Mouse (Mus musculus) mouse embryonic stem cell (cell line): ENCODE data around the gene Slamf9.

ENCODE experiments used
- in situ Hi-C, 2 experiments: fragments of 300-500 bp; cut with MboI; formaldehyde crosslinking; loops; 1 replicate in 1 of 2; 3 replicates in 1 of 2; pipeline ENCODE4 v1.14.3; 2019 to 2020; ENCODE audit warnings: low sequenced_read_pairs in 2 of 2, low pct_unique_long_range_greater_than_20kb in 1 of 2, mixed read lengths in 1 of 2; ENCODE audit not compliant: unreplicated experiment in 1 of 2

Slamf9 gene

GRCm38 (mm10) chr1:172502145-172503110, 27.3 kb downstream of the Slamf9 start:
- in situ Hi-C loops, result no loop called here

DNA sequence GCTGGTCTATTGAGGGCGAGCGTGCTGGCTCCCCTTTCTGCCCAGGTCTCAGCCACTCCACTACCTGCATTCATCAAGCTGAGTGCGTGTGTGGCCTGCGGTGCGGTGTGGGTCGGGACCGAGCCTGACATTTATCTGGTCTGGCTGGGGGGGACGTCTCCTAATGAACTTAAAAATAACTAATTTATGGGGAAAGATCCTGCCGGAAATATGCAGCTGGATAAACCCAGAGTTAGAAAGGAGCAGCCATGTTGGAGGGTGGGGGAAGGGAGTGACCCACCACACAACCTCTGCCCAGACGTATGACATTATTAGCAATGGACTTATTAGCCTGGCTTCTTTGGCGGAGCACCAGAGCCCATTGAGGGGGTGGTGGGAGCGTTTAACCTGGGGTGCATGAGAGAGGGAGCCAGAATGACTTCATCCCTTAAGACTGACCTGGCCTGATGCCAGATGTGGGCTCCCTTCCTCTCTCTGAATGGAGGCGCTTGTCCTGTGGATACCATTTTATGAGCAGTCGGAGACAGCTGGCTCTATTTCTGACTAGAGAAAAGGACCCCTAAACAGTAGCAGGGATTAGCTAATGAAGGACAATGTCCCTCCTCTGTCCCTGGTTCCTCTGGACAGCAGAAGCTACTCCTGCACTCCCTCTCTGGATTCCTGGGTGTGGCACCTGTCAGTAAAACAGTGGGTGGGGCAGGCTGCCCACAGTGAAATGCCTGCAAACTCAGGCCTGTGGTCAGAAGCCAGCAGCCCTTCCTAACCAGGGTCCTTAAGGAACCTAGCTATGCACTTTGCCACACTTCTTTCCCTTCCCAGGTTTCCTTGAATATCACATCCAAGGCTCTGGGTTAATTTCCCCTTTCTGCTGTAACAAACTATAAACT, 28.2 kb downstream of the Slamf9 start:
- in situ Hi-C loops, result no loop called here

GRCm38 (mm10) chr1:172504756-172505155, 29.6 kb downstream of the Slamf9 start:
- in situ Hi-C loops, result no loop called here

DNA sequence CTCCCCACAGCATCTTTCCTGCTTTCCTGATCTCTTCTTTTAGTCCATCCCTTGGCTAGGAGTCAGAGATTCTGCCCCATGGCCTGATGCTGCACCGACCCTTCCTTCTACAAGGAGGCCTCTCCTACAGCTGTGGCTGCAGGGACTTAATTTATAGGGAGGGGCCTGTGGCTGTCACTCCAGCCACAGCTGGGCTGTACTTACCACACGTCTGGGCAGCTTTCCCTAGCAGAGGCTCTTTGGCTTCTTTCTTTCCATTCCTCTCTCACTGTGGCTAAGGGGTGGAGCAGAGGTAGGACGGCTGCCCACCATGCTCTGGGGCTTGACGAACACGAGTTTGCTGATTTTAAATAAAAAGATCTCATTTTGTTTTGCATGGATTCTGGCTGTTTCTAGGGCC, 31.8 kb downstream of the Slamf9 start:
- in situ Hi-C loops, result no loop called here

- in situ Hi-C loops, result no loop called here
Observed at GRCm38 (mm10) chr1:172507701-172508100, 32.5 kb downstream of the Slamf9 start.

DNA sequence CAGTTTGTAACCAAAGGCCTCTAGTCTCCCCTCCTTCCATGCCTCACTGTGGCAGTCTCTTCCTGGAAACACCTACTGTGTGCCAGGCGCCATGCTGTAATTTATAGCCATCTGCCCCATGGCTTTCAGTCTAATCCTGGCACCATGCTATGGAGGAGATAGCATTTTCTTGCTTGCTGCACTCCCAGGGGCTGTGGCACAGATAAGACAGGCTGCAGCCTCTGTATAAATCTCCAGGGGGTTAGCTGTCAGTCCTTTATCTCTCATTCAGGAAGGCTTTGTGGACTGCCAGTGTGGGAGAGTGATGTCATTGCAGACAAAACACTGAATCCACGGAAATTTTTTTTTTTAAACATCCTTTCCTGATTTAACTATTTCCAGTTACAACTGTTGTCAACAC, 33.0 kb downstream of the Slamf9 start:
- in situ Hi-C loops, result no loop called here

DNA sequence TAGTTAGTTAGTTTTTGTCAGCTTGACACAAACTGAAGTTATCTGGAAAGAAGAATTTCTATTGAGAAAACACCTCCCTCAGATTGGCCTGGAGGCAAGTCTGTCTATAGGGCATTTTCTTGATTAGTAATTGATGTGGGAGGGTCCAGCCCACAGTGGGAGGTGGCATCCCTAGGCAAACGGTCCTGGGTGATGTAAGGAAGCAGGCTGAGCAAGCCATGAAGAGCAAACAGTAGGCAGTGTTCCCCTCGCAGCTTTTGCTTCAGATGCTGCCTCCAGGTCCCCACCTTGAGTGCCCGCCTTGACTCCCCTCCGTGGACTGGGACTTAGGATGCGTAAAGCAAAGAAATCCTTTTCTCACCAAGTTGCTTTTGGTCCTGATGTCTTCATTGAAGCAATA, 34.1 kb downstream of the Slamf9 start:
- in situ Hi-C loops, result no loop called here

DNA sequence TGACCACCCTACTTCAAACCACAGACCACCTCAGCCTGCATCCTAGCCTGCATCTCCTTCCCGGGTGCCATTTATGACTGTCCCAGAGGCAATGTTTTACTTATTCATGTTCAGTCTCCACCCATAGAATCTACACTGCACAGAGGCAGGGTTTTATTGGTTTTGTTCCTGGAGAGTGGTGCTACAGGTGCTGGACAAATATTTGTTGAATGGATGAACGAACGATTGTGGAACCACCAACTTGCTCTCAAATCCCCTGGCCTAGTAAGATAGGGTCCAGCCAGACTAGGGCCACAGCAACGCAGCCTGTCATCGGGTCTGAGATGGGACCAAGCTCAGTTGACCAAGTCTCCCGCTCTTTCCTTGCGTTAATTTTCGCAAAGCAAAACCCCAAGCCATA, 34.8 kb downstream of the Slamf9 start:
- in situ Hi-C loops, result no loop called here

GRCm38 (mm10) chr1:172510421-172510972, 35.3 kb downstream of the Slamf9 start:
- in situ Hi-C loops, result no loop called here

DNA sequence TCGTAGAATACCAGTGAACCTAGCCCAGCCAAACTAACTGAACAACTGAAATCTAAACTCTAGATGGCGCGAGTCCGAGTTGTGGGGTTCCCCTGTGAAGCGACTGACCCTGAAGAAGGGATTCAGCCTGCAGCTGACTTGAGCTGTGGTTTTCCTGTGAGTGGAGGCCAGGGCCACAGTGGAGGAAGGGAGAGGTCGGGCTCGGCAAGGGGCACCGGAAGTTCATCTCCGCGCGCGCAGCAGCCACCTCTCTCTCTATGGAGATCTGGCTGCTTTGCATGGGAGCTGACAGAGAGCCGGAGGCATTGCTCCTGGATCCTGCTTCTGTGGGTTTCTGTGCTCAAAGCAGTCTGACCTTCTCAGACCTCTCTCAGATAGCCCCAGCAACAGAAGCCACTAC, 37.8 kb downstream of the Slamf9 start:
- in situ Hi-C loops, result no loop called here

- in situ Hi-C loops, result no loop called here
Observed at GRCm38 (mm10) chr1:172513525-172514212, 38.5 kb downstream of the Slamf9 start.

DNA sequence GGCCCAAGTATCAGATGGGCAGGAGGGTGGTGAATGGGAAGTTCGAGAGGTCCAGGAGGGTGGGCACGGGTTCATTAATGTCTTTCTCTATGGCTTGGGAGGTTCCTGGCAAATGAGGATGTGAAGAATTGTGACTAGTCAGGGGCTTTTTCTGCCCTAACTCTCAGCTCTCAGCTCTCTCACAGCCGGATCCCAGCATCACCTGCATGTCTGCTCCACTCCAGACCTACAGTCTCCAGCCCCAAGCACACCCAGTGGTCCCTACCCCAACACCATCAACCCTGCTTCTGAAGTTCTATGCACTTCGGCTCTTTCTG, 39.0 kb downstream of the Slamf9 start:
- in situ Hi-C loops, result no loop called here

- in situ Hi-C loops, result no loop called here
Observed at GRCm38 (mm10) chr1:172514551-172515268, 39.6 kb downstream of the Slamf9 start.

GRCm38 (mm10) chr1:172515396-172515795, 40.2 kb downstream of the Slamf9 start:
- in situ Hi-C loops, result no loop called here

DNA sequence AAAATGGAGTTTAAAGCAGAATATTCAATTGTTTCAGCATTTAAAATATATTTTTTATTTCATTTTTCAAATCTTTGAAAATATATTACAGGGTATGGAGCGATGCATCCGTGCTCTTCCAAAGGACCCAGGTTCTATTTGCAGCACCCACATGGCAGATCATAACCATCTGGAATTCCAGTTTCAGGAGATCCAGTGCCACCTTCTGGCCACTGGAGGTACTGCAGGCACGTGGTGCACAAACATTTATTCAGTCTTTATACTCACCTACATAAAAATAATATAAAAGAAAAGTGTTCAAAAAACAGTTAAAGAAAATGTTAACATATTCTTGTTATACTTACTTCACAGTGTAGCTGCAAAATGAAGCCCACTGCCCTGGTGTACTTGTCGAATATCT, 42.9 kb downstream of the Slamf9 start:
- in situ Hi-C loops, result no loop called here

DNA sequence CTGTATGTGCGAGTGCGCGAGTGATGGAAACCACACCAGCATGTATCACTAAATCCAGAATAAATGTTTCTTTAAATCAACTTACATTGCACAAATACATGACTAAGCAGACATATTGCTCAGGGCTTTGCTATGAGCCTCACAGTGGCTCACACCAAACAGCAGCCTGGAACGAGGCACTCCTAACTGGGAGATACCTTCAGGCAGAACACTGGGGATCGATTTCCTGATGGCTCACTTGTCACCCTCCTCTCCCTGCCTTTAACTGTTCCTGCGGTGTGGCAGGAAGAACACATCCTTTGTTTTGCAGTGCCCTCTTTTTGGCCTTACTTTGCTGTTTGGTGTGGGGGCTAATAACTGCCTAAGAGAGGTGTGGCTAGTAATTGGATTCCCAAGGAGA, 44.5 kb downstream of the Slamf9 start:
- in situ Hi-C loops, result loop anchor here in 1 of 2 experiments (10.0 kb wide), 1 partner anchor 115 kb away; the partner anchor contains the start of gene Dusp23

DNA sequence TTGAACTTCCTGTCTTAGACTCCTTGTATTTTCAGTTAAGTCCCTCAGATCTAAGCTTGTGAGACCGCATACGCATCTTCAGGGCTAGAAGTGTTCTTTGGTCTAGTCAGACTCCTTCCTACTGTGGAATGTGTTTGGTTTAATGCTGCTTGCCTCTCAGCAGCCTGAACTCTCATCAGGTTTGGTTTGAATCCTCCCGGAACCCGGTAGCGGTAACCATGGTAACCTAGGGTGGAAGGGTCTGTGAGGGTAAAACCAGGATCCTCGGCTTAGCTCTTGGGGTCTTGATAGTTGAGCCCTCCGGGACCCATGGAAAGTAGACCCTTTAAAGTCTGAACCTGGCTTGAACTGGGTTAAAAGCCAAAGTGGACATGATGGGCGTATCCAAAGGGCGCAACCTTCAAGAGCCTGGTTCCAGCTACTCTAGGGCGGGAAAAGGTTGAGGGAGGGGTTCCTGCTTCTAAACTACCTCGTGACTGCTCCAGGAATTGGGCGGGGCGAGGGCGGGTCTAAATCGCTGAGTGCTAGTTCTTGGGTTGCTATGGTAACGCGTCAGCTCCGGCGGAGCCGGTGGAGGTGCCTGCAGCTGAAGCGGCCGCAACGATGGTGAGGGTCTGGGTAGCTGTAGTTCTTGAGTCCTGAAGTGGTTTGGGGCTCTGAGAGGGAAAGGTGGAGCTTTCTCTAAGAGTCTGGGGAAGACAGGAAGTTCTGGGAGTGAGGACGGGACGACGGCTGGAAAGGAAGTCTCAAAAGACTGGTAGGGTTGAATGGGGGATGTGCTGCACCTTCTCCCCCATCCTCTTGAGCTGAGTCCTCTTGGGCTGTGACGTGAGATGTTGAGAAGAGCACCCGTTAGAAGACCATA, 45.6 kb downstream of the Slamf9 start, which contains the start of gene Cfap45:
Gene Cfap45 (plus strand): TSS at position 226 of the 865 bp plus-strand sequence.
- in situ Hi-C loops, result loop anchor here in 1 of 2 experiments (10.0 kb wide), 1 partner anchor 114 kb away; the partner anchor contains the start of gene Dusp23
